23 mouse cellular contexts compared by ENCODE assay signal in genomic region chr4:110757941-110758340, GRCm38 (mm10).
A peak's percentile ranks its signal among the peaks of the same experiment; 100 is the strongest.
DNase-seq lines count a peak whose midpoint lies in the region; ATAC-seq lines count a peak whose summit lies in the region.
"Had no signal": no experiment of that assay in that cellular context is flagged by ENCODE, and none has a peak within 500 bp of the region (broad histone marks: within the 10 kb centered on the region; RNA-seq: fewer than 3 reads in every experiment).

No protein-coding gene starts in this region.

- peak; percentile 8 for DNase-seq in layer of hippocampus, adult 11-12 months (ENCODE audit: low spot score)
- no peak for DNase-seq in layer of hippocampus, adult 9-10 months (ENCODE audit: low spot score)
- peak; percentile 28 to 29 for DNase-seq in right cerebral cortex, adult 2 months (ENCODE audit: low spot score in 2 of 2)
- DNase-seq in right cerebral cortex, postnatal 4 days = no peak
- peak; percentile 9 to 16 for DNase-seq in left cerebral cortex, postnatal 14 days (ENCODE audit: low spot score in 2 of 2)
- DNase-seq in ovary, adult 18-20 months (ENCODE audit: low spot score) = no peak
- DNase-seq: adrenal gland, postnatal 36 days; B cell, adult 2 months; cerebellum, adult 8-10 months; cerebellum, postnatal 25 days; gastrocnemius, postnatal 25 days; heart, adult 18-20 months; heart, postnatal 4 days; kidney, adult 8-10 months; kidney, postnatal 4 days; liver, embryonic 13.5 days; lung, adult 18-20 months; lung, postnatal 10 days; midbrain, embryonic 14.5 days; retina, postnatal 1 day; thymus, postnatal 14 days had no signal

- no peak for ATAC-seq in granulocyte monocyte progenitor cell, adult 5-6 weeks (replicated peaks; ENCODE audit: poor library complexity, severe bottlenecking)
- ATAC-seq: intestine, embryonic 16.5 days had no signal

- intact Hi-C loops in left cerebral cortex, postnatal 14 days (cut with DNase I) = no loop called here

Comparison
In these comparisons a context has a peak if more than half of its experiments do, and no peak if none do; other contexts are left out.
1. DNase-seq: peak in layer of hippocampus, adult 11-12 months (single experiment), right cerebral cortex, adult 2 months (2 of 2) and left cerebral cortex, postnatal 14 days (2 of 2); none in layer of hippocampus, adult 9-10 months (single experiment), right cerebral cortex, postnatal 4 days (single experiment) and ovary, adult 18-20 months (single experiment).